Mouse (Mus musculus): ENCODE measurements around the gene Bin2. TPM values are rescaled to one million over a fixed set of nuclear protein-coding genes. Genes with fewer than 3 reads are reported as not detected.

Gene Bin2
- total and polyA plus RNA-seq, 3 experiments = 1.6 to 3.0 (median 2.0) TPM

- no peak for DNase-seq
- Histone ChIP-seq H3K27me3 (ENCODE audit: control insufficient read depth, insufficient read depth, low read length) (no peaks in the 10 kb centered on the region), H3K9ac (ENCODE audit: low read depth, low read length) (no peak overlapping the region), H3K36me3 (ENCODE audit: control insufficient read depth, insufficient read depth, low read length) (no peaks in the 10 kb centered on the region), H3K4me1 (ENCODE audit: control insufficient read depth, insufficient read depth, low read length) (peaks cover 7% of the 10 kb centered on the region), H3K79me2 (replicated peaks; ENCODE audit: control insufficient read depth, insufficient read depth, low read length) (no peaks in the 10 kb centered on the region), H3K4me3 (no peak overlapping the region), H3K27ac (no peak overlapping the region)
- 66% methylated on average over 3 of the region's 3 CpGs for WGBS
- TF ChIP-seq CTCF (IDR thresholded peaks at IDR 0.05) = no peak
- no peak for TF ChIP-seq EP300 (IDR thresholded peaks at IDR 0.05; ENCODE audit: insufficient read depth, low read depth, low read length)
- TF ChIP-seq POLR2A (IDR thresholded peaks at IDR 0.05; ENCODE audit: insufficient read depth, low read depth, low read length) = no peak
- intact Hi-C loops (cut with DNase I) = no loop called here
Measured at GRCm38 (mm10) chr15:100675486-100675885, 6.1 kb upstream of the Bin2 start.

DNA sequence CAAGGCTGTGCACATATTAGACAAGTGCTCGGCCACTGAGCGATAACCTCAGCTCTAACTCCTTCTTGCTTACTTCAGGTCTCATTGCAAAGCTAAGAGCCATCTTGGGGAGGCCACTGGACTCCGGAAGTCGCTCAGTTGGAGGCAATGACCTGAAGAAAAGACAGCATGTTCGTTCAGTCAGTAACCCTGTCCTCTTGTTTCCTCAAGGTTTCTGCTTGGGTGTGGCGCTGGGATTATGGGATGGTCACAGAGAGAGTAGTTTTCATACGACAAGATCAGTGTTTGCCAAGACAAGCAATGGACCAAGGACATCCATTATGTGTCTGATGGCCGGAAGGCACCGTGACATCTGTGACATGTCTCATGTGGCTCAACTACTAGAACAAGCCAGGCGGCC lies 5.2 kb upstream of the Bin2 start:
- Histone ChIP-seq H3K79me2 (replicated peaks; ENCODE audit: control insufficient read depth, insufficient read depth, low read length) (no peaks in the 10 kb centered on the region), H3K9ac (ENCODE audit: low read depth, low read length) (no peak overlapping the region), H3K27ac (no peak overlapping the region), H3K4me3 (no peak overlapping the region), H3K36me3 (ENCODE audit: control insufficient read depth, insufficient read depth, low read length) (no peaks in the 10 kb centered on the region), H3K4me1 (ENCODE audit: control insufficient read depth, insufficient read depth, low read length) (peaks cover 7% of the 10 kb centered on the region), H3K27me3 (ENCODE audit: control insufficient read depth, insufficient read depth, low read length) (no peaks in the 10 kb centered on the region)
- WGBS = 79% methylated on average over 10 of the region's 10 CpGs
- no peak for DNase-seq
- TF ChIP-seq EP300 (IDR thresholded peaks at IDR 0.05; ENCODE audit: insufficient read depth, low read depth, low read length) = no peak
- TF ChIP-seq CTCF (IDR thresholded peaks at IDR 0.05) = no peak
- no peak for TF ChIP-seq POLR2A (IDR thresholded peaks at IDR 0.05; ENCODE audit: insufficient read depth, low read depth, low read length)
- intact Hi-C loops (cut with DNase I) = no loop called here

- peak in 1 of 2 experiments; percentile 42 for DNase-seq
- H3K27ac ChIP-seq = no peak overlapping the region
- no peaks in the 10 kb centered on the region for H3K36me3 ChIP-seq (ENCODE audit: control insufficient read depth, insufficient read depth, low read length)
- intact Hi-C loops (cut with DNase I) = no loop called here
- TF ChIP-seq EP300 (IDR thresholded peaks at IDR 0.05; ENCODE audit: insufficient read depth, low read depth, low read length) (no peak), CTCF (IDR thresholded peaks at IDR 0.05) (no peak), POLR2A (IDR thresholded peaks at IDR 0.05; ENCODE audit: insufficient read depth, low read depth, low read length) (no peak)
- H3K79me2 ChIP-seq (replicated peaks; ENCODE audit: control insufficient read depth, insufficient read depth, low read length) = no peaks in the 10 kb centered on the region
- no peak overlapping the region for H3K9ac ChIP-seq (ENCODE audit: low read depth, low read length)
- H3K4me3 ChIP-seq = no peak overlapping the region
- WGBS = 25% methylated on average over 12 of the region's 12 CpGs
- H3K4me1 ChIP-seq (ENCODE audit: control insufficient read depth, insufficient read depth, low read length) = peaks cover 7% of the 10 kb centered on the region
- no peaks in the 10 kb centered on the region for H3K27me3 ChIP-seq (ENCODE audit: control insufficient read depth, insufficient read depth, low read length)
Measured at GRCm38 (mm10) chr15:100673585-100674391, 4.4 kb upstream of the Bin2 start.

GRCm38 (mm10) chr15:100670833-100671232 lies 1.5 kb upstream of the Bin2 start:
- Histone ChIP-seq H3K27me3 (ENCODE audit: control insufficient read depth, insufficient read depth, low read length) (no peaks in the 10 kb centered on the region), H3K36me3 (ENCODE audit: control insufficient read depth, insufficient read depth, low read length) (no peaks in the 10 kb centered on the region), H3K9ac (ENCODE audit: low read depth, low read length) (no peak overlapping the region), H3K79me2 (replicated peaks; ENCODE audit: control insufficient read depth, insufficient read depth, low read length) (no peaks in the 10 kb centered on the region), H3K4me1 (ENCODE audit: control insufficient read depth, insufficient read depth, low read length) (peaks cover 10% of the 10 kb centered on the region), H3K4me3 (no peak overlapping the region), H3K27ac (no peak overlapping the region)
- WGBS = 49% methylated on average over 5 of the region's 5 CpGs
- intact Hi-C loops (cut with DNase I) = no loop called here
- DNase-seq = no peak
- TF ChIP-seq EP300 (IDR thresholded peaks at IDR 0.05; ENCODE audit: insufficient read depth, low read depth, low read length) (no peak), CTCF (IDR thresholded peaks at IDR 0.05) (no peak), POLR2A (IDR thresholded peaks at IDR 0.05; ENCODE audit: insufficient read depth, low read depth, low read length) (no peak)

DNA sequence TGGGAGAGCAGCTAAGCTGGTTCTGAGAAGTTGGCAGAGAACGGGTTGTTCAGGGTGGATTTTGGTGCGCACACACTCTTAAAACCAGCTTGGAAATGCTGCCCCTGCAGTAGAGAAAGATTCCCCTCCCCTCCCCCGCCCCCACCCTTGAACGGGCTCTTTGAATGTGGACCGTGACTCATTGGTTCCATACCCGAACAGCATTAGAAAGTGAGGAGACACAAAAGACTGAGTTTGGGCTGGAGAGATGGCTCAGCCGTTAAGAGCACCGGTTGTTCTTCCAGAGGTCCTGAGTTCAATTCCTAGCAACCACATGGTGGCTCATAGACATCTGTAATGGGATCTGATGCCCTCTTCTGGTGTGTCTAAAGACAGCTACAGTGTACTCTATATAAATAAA lies 651 bp upstream of the Bin2 start:
- WGBS = 83% methylated on average over 8 of the region's 8 CpGs
- no peak for DNase-seq
- intact Hi-C loops (cut with DNase I) = no loop called here

DNA sequence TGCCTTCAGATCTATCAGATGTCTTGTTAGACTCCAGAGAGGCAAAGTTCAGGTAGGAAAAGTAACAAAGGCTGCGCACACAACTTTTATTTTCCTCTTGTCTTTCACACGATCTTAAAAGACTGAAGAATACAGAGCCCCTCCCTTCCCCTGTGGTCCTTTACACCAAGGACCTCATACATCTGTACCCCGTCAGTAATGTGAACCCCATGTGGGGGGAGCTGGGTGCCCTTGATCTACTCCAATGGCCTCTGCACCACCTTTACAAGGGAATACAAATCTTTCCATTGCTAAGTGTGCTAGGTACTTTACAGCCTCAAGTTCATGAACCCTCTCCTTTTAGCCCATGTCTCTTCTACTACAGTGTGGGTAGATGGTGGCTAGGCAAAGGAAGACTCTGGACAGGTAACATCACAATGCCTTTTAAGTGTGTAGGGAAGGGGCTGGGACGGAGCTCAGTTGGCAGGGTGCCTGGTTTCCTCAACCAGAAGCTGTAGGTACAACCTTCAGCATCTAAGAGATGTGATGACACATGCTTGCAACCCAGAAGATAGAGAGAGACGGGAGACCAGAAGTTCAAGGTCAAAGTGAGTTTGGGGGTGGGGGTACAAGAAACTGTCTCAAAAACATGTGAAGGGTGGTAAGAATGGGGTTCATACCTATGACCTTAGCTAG lies 1.3 kb downstream of the Bin2 start:
- no peaks in the 10 kb centered on the region for H3K27me3 ChIP-seq (ENCODE audit: control insufficient read depth, insufficient read depth, low read length)
- H3K36me3 ChIP-seq (ENCODE audit: control insufficient read depth, insufficient read depth, low read length) = no peaks in the 10 kb centered on the region
- H3K79me2 ChIP-seq (replicated peaks; ENCODE audit: control insufficient read depth, insufficient read depth, low read length) = no peaks in the 10 kb centered on the region
- TF ChIP-seq POLR2A (IDR thresholded peaks at IDR 0.05; ENCODE audit: insufficient read depth, low read depth, low read length) (no peak), EP300 (IDR thresholded peaks at IDR 0.05; ENCODE audit: insufficient read depth, low read depth, low read length) (no peak), CTCF (IDR thresholded peaks at IDR 0.05) (no peak)
- H3K4me1 ChIP-seq (ENCODE audit: control insufficient read depth, insufficient read depth, low read length) = peaks cover 2% of the 10 kb centered on the region
- whole genome bisulfite sequencing = 77% methylated on average over 5 of the region's 5 CpGs
- no peak overlapping the region for H3K9ac ChIP-seq (ENCODE audit: low read depth, low read length)
- no peak overlapping the region for H3K27ac ChIP-seq
- no peak for DNase-seq
- no peak overlapping the region for H3K4me3 ChIP-seq
- intact Hi-C loops (cut with DNase I) = no loop called here

More for the DNA sequence above, 651 bp upstream of the Bin2 start:
- no peaks in the 10 kb centered on the region for H3K79me2 ChIP-seq (replicated peaks; ENCODE audit: control insufficient read depth, insufficient read depth, low read length)
- no peak overlapping the region for H3K4me3 ChIP-seq
- H3K27me3 ChIP-seq (ENCODE audit: control insufficient read depth, insufficient read depth, low read length) = no peaks in the 10 kb centered on the region
- H3K36me3 ChIP-seq (ENCODE audit: control insufficient read depth, insufficient read depth, low read length) = no peaks in the 10 kb centered on the region
- H3K9ac ChIP-seq (ENCODE audit: low read depth, low read length) = no peak overlapping the region
- no peak overlapping the region for H3K27ac ChIP-seq
- H3K4me1 ChIP-seq (ENCODE audit: control insufficient read depth, insufficient read depth, low read length) = peaks cover 10% of the 10 kb centered on the region
- TF ChIP-seq POLR2A (IDR thresholded peaks at IDR 0.05; ENCODE audit: insufficient read depth, low read depth, low read length) = no peak
- TF ChIP-seq EP300 (IDR thresholded peaks at IDR 0.05; ENCODE audit: insufficient read depth, low read depth, low read length) = no peak
- TF ChIP-seq CTCF (IDR thresholded peaks at IDR 0.05) = no peak

Measured in heart, adult 2 months (tissue).